Mouse (Mus musculus) left cerebral cortex, adult 2 months (tissue): ENCODE measurements around the gene Frmd4b. TPM values are rescaled to one million over a fixed set of nuclear protein-coding genes. Genes with fewer than 3 reads are reported as not detected.

Experiments
- DNase-seq, 2 experiments: peaks; one replicate each; pipeline ENCODE4 v3.0.0; 2021 to 2022; ENCODE audit warnings: low spot score in 2 of 2, mixed read lengths in 1 of 2; ENCODE audit errors: extremely low spot score in 1 of 2
- H3K27ac ChIP-seq: fragments of 200-600 bp; 2 replicates; pipeline ENCODE4 v1.8.1; 2022
- H3K4me3 ChIP-seq: fragments of 200-600 bp; 2 replicates; pipeline ENCODE4 v1.8.1; 2022
- CTCF ChIP-seq: fragments of 200-600 bp; IDR thresholded peaks from 2 replicates; pipeline ENCODE4 v1.8.1; 2022; ENCODE audit warnings: antibody characterized with exemption, mild to moderate bottlenecking, moderate library complexity
- intact Hi-C: fragments of 180-260 bp; cut with DNase I; formaldehyde crosslinking; loops from one replicate; pipeline ENCODE4 v1.15.1; 2025
- total RNA-seq, 2 experiments: library from RNA; stranded (reverse); gene quantifications; 2 replicates each; pipeline ENCODE4 v1.2.3; 2021

The Frmd4b gene
- total RNA-seq, 2 experiments from 2014 or later: 14.2 to 15.6 TPM

DNA sequence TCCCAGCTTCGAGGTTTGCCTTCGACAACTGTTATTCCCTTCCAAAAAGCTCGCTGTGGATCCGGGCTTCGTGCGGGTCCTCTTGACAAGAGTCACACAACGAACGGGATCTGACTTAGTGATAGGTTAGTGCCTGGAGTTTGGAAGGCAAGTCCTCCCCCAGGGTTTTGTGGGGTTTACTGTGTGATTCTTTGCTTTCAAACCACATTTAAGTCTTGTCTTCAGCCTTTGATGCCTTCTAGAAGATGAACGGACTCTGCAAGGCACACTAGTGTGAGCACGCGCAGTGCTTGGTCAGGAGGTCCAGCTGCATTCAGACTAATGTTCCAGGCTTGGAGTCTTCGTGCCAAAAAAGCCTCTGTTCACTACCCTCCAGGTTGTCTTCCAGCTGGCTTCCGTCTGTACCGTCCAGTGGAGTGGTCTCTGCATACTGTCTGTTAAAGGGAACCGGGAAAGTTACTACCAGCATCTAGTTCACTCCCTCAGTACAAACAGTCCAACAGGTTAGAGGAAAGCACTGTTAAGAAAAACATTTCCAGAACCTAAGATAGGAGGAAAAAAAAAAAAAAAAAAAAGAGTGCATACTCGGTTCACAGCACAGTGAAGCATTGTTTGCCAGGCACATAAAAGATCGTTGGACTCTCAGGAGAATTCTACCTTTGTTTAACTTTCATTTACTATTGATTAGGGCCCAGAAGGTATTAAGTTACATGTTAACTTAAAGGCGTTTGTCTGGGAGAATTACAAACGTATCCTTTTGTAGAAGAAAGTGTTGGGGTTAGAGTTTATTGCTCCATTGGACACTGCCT is 329.1 kb downstream of the Frmd4b start:
- DNase-seq: no peak
- Histone ChIP-seq H3K4me3 (no peak overlapping the region), H3K27ac (no peak overlapping the region)
- intact Hi-C loops: no loop called here
- TF ChIP-seq CTCF: no peak

DNA sequence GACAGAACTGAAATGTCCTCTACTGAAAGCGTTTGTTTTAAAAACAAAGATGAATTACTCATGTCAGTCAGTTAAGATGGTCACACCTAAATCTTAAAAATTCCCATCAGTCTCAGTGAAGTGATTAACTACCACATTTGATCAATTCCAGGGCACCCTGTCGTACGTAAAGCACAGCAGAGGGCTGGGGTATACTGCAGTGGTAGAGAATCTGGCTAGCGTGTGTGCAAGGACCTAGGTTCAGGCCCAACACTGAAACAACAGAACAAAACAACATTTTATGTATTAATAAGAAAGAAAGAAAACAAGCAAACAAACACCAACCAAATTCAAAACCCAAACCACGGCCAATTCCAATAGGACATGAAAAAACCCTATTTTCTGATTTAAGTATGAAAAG is 331.0 kb downstream of the Frmd4b start:
- Histone ChIP-seq H3K27ac (no peak overlapping the region), H3K4me3 (no peak overlapping the region)
- DNase-seq: no peak
- TF ChIP-seq CTCF: no peak
- intact Hi-C loops: no loop called here

DNA sequence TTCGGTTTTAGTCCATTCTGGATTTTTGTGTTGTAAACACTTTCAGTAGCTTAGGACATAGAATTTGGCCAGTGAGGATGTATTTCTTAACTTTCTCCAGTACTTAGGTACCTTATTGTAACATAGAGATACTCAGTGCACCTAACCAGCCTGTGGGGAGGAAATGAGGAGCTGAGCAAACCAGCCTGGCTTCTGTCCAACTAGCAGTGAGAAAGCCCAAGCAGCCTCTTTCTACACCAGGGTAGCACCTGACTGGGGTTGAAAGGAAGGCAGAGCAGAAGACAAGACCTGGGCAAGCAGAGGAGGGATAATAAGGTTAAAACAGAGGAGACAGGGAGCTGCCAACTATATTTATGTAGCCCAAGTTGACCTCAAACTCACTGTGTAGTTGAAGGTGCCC is 333.7 kb downstream of the Frmd4b start:
- no peak for TF ChIP-seq CTCF
- DNase-seq: no peak
- intact Hi-C loops: no loop called here
- Histone ChIP-seq H3K27ac (no peak overlapping the region), H3K4me3 (no peak overlapping the region)

DNA sequence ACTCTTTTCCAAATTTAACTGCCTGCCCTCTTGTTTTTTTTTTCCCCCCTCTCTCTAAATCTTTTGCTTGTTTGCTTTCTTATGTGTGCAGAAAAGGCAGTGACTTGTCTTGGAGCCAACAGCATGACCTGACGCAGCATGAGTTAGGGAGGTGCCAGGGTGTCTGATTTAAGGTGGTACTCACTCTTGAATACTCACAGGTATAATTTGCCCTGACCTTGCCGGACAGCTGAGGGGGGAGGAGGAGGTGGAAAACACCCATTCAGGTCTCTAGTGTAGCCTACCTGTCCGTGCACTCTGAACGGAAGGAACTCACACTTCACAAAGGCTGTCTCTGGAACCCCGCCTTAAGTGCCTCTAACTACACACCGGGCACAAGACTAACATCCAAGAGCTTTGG is 338.5 kb downstream of the Frmd4b start:
- DNase-seq: no peak
- TF ChIP-seq CTCF: no peak
- Histone ChIP-seq H3K27ac (no peak overlapping the region), H3K4me3 (no peak overlapping the region)
- intact Hi-C loops: loop anchor here (1.0 to 5.0 kb wide), 4 partner anchors 138 to 462 kb away; no protein-coding TSS in a partner anchor

DNA sequence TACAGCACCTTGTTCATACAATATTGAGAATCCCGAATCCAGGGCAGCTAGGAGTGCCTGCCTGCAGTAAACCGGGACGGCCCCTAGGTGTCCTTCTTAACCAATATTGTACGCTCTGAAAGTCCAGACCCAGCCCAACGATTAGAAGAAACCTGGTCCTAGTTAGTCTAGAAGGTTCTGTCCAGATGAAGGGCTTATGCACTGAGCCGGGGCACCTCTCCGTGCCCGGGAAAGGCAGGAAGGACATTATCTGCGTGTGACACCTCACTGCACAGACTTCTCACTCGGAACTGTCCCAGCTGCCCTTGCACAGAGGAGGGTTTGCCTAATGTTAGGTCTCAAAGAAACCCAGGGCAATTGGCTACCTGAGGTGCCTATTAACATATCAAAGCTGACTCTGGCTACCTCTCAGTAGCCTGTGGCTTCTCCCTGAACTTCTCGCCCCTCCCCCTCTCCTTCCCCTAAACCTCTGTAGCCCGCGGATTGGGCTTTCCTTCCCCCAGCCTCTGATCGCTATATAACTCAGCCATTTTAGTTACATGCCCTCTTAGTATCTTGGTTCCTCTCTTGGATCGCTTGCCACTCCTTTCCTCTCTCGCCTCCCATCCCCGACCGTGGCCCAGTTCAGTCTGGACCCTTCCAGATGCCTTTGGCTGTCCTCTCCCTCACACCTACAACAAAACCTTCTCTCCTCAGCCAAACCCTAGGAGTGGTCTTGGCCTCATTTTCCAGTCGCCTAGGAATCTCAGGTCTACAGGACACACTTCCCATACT is 339.1 kb downstream of the Frmd4b start:
- intact Hi-C loops: loop anchor here (1.0 to 5.0 kb wide), 4 partner anchors 139 to 463 kb away; no protein-coding TSS in a partner anchor
- no peak overlapping the region for H3K27ac ChIP-seq
- TF ChIP-seq CTCF: peak; percentile 90
- peak; percentile 71 to 81 for DNase-seq
- peak overlapping the region; percentile 26; the same call in 1 of the 2 replicates for H3K4me3 ChIP-seq

DNA sequence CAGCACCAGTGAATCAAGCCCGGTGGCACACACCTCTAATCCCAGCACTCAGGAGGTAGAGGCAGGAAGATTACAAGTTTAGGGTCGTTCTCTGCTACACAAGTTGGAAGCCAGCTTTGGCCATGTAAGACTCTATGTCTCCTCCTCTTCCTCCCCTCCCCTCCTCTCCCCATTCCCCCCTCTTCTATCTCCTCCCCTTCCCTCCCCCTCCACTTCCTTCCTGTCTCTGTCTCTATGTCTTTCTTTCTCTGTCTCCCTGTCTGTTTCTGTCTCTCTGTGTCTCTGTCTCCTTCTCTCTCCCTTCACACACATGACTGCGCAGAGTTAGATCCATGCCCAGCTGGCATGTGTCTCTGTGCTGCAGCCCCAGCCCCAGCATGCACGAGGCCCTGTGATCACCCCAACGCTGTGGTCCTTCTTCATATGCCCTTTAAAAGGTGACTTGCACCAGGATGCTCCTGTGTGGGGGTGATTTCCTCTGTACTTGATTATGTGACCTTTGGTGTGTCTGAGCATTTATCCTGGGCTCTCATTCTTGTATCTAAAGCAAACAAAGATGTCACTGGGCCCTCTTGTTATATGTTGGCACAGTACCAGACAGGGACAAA is 340.3 kb downstream of the Frmd4b start:
- no peak overlapping the region for H3K27ac ChIP-seq
- intact Hi-C loops: loop anchor here (5.0 kb wide), 1 partner anchor 230 kb away; no protein-coding TSS in a partner anchor
- no peak for DNase-seq
- H3K4me3 ChIP-seq: no peak overlapping the region
- no peak for TF ChIP-seq CTCF

DNA sequence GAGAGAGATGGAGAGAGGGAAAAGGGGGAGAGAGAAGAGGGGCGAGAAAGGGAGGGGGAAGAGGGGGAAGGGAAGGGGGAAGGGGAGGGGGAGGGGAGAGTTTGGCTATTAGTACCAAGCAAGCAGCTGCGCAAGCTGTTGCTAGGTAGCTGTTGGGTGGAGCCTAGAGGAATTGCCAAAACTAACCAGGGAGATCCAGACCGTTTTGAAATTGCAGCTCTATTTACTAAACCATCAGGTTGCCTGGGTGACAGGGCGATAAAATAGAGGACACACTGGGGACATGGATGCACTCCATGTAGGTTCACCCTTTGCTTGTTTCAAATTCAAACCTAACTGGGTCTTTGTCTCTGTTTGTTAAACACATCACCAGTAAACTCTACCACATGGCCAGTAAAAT is 341.0 kb downstream of the Frmd4b start:
- TF ChIP-seq CTCF: no peak
- H3K4me3 ChIP-seq: no peak overlapping the region
- intact Hi-C loops: loop anchor here (5.0 kb wide), 1 partner anchor 231 kb away; no protein-coding TSS in a partner anchor
- H3K27ac ChIP-seq: no peak overlapping the region
- DNase-seq: no peak

DNA sequence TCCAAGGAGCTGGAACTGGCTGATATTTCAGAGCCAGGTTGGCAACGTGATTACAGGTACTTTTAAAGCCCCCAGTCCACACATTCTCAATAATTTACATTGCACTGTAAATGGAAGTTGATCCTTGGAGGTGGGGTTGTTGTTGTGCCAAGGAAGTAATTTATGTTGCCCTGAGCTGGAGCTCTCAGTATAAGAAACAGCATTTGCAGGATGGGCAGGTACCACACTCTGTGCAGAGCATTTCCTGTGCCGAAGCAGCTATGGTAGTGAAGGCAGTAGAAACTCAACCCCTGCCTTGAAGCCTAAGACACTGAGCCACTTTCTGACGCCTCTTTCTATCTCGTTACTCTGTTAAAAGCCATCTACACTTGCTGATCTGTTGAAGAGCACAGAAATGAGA is 341.6 kb downstream of the Frmd4b start:
- H3K4me3 ChIP-seq: no peak overlapping the region
- no peak for DNase-seq
- no peak for TF ChIP-seq CTCF
- intact Hi-C loops: loop anchor here (5.0 kb wide), 1 partner anchor 232 kb away; no protein-coding TSS in a partner anchor
- H3K27ac ChIP-seq: no peak overlapping the region

DNA sequence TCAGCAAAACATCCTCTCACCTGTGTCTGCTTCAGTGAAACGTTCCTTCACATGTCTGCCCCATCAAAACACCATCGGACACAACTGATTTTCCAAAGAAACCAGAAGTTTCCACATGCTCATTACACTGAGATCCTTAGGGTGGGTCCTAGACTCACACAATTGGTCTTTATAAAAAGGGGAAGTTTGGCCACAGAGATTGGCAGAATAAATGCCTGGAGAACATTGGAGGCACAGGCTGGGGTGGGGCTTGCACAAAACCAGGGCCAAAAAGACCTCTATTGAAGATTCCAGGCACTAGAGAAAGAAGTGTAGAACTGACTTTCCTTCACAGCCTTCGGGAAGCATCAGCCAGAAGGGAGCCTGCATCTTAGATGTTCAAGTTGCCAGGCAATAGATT is 343.6 kb downstream of the Frmd4b start:
- no peak overlapping the region for H3K27ac ChIP-seq
- H3K4me3 ChIP-seq: no peak overlapping the region
- DNase-seq: no peak
- intact Hi-C loops: no loop called here
- no peak for TF ChIP-seq CTCF

DNA sequence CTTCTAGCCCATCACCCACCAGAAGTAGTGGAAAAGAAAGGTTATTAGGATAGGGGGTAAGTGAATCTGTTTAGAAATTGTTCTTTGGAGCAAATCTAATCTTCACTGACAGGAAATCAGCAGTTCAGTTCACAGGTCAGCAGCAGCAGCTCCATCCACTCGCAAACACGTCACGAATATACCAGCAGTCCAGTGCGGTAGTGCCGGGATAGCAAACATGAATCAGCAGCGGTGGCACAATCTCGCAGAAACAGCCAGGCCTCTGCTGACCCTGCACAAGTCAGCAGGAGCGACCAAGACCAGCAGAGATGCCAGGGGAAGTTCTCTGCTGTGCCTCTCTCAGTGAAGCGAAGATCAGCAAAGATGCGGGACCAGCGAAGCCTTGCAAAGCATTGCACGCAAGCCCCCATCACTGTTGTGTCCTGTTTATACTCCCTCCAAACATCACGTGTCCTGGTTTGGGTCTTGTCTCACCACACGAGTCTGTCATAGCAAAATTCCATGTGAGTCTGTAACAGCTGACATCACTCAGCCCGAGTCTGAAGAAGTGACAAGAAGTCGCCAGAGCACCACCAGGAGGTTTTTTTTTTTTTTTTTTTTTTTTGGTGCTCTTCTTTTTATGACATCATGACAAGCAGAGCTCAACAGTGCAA is 344.2 kb downstream of the Frmd4b start:
- intact Hi-C loops: no loop called here
- no peak for TF ChIP-seq CTCF
- no peak overlapping the region for H3K4me3 ChIP-seq
- no peak for DNase-seq
- H3K27ac ChIP-seq: no peak overlapping the region

DNA sequence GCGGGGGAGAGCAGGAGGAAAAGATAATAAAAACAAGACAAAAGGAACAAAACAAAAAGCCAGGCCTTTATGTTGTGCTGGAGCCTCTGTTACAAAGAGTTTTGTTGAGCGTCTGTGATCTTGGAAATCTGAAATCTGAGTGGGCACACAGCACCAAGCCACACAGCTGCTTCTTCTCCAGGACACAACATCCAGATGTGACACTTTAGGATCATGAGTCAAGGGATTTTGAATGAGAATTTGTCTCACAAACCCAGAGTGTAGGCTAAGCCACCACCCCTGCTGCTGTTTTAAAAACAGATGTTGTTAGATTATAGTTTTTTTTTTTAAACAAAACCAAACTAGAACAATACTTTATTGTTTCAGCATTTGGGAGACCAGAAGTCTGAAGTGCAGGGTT is 345.0 kb downstream of the Frmd4b start:
- no peak for TF ChIP-seq CTCF
- intact Hi-C loops: no loop called here
- Histone ChIP-seq H3K4me3 (no peak overlapping the region), H3K27ac (no peak overlapping the region)
- no peak for DNase-seq
